Mouse (Mus musculus) neural tube, embryonic 14.5 days (tissue): Measurements from ENCODE around the gene Acp2. TPM values are rescaled to one million over a fixed set of nuclear protein-coding genes. Genes with fewer than 3 reads are reported as not detected.
A peak's percentile ranks its signal among the peaks of the same experiment; 100 is the strongest.

Experiments
- ATAC-seq: fragments of 200-750 bp; cut with Nextera tagmentation; 2 replicates; pipeline ENCODE4 v1.8.0; 2017; ENCODE audit warnings: low read depth, mild to moderate bottlenecking, moderate TSS enrichment, moderate library complexity
- H3K27ac ChIP-seq: fragments of 300-500 bp; sonication (generic); 2 replicates; pipeline ENCODE4 v1.5.1; 2014; ENCODE audit warnings: low read depth, mild to moderate bottlenecking, control low read depth, low read length, moderate library complexity, mixed read lengths
- H3K27me3 ChIP-seq: fragments of 300-500 bp; sonication (generic); 2 replicates; pipeline ENCODE4 v1.6.1; 2014; ENCODE audit warnings: low read length; ENCODE audit not compliant: control insufficient read depth, insufficient read depth
- H3K36me3 ChIP-seq: fragments of 300-500 bp; sonication (generic); 2 replicates; pipeline ENCODE4 v1.6.1; 2014; ENCODE audit warnings: low read length, mixed read lengths; ENCODE audit not compliant: control insufficient read depth, insufficient read depth
- H3K4me1 ChIP-seq: fragments of 300-500 bp; sonication (generic); 2 replicates; pipeline ENCODE4 v1.6.1; 2014; ENCODE audit warnings: low read length; ENCODE audit not compliant: control insufficient read depth, insufficient read depth
- H3K4me2 ChIP-seq: fragments of 300-500 bp; sonication (generic); 2 replicates; pipeline ENCODE4 v1.6.1; 2014; ENCODE audit warnings: mild to moderate bottlenecking, low read depth, low read length, control low read depth
- H3K4me3 ChIP-seq: fragments of 300-500 bp; sonication (generic); 2 replicates; pipeline ENCODE4 v1.5.1; 2014; ENCODE audit warnings: low read depth, low read length, control low read depth, mixed read lengths
- H3K9ac ChIP-seq: fragments of 300-500 bp; sonication (generic); replicated peaks from 2 replicates; pipeline ENCODE4 v1.6.1; 2014; ENCODE audit warnings: low read depth, mild to moderate bottlenecking, control low read depth, low read length, mixed read lengths
- H3K9me3 ChIP-seq: fragments of 300-500 bp; sonication (generic); 2 replicates; pipeline ENCODE4 v1.6.1; 2016; ENCODE audit warnings: low read length; ENCODE audit not compliant: control insufficient read depth
- WGBS: fragments of 180-500 bp; shearing (Covaris S2); extraction: QIAGEN DNeasy Blood & Tissue Kit; methylation state at CpG from one replicate; pipeline ENCODE4 v1.1.7; 2014; 5-methylcytosine and 5-hydroxymethylcytosine counted together
- polyA plus RNA-seq: library from polyadenylated mRNA; unstranded; fragments of >200 nt; fragmentation: Nextera tagmentation; extraction: Ambion mirVana; gene quantifications from 2 replicates; pipeline ENCODE4 v1.2.1, GENCODE M21; 2014

The Acp2 gene
- polyA plus RNA-seq, 1 experiment from 2014 or later, result 43.2 TPM

DNA sequence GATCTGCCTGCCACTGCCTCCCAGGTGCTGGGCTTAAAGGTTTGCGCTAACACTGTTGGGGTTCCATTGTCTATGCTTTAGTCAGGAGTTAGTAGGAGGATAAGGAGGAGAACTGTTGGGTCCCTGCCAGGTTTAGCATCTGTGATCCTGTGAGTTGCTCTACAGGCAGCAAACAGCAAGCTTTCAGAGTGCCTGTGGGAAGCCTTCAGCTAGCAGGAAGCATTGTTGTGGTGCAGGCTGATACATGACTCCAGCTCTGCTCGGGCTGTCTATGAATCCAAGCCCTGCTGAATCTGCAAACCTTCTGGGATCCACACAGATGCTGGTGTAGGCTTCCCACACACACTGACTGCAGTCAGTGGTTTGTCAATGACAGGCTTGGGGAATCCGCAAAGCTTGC, 40.7 kb downstream of the Acp2 start:
- no peak overlapping the region for H3K9ac ChIP-seq
- H3K36me3 ChIP-seq, result no peaks in the 10 kb centered on the region
- no peak overlapping the region for H3K27ac ChIP-seq
- H3K27me3 ChIP-seq, result no peaks in the 10 kb centered on the region
- no peaks in the 10 kb centered on the region for H3K9me3 ChIP-seq
- H3K4me1 ChIP-seq, result no peaks in the 10 kb centered on the region
- WGBS, result 49% methylated on average over 3 of the region's 3 CpGs
- no peak overlapping the region for H3K4me3 ChIP-seq
- ATAC-seq, result no peak
- H3K4me2 ChIP-seq, result no peak overlapping the region

DNA sequence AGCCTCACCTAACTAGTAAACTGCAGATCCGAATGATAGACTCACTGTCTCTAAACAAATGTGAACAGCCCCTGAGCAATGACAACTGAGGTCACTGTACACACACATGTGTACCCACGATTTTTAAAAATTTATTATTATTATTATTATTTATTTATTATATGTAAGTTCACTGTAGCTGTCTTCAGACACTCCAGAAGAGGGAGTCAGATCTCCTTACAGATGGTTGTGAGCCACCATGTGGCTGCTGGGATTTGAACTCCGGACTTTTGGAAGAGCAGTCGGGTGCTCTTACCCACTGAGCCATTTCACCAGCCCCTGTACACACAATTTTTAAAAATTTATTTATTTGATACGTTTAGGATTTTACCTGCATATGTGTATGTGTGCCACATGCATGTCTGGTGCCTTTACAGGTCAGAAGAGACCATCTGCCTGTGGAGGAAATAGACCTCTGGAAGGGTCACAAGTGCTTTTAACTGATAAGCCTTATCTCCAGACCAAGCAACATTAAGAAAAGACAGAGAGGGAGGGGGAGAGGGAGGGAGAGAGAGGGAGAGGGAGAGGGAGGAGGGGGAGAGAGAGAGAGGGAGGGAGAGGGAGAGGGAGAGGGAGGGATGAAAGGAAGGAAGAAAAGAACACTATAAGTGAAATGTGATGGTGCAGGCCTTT, 42.0 kb downstream of the Acp2 start:
- Histone ChIP-seq H3K27me3 (no peaks in the 10 kb centered on the region), H3K27ac (no peak overlapping the region), H3K4me3 (no peak overlapping the region), H3K4me1 (no peaks in the 10 kb centered on the region), H3K36me3 (no peaks in the 10 kb centered on the region), H3K9ac (no peak overlapping the region), H3K9me3 (no peaks in the 10 kb centered on the region), H3K4me2 (no peak overlapping the region)
- 86% methylated on average over 5 of the region's 5 CpGs for WGBS
- ATAC-seq, result no peak

DNA sequence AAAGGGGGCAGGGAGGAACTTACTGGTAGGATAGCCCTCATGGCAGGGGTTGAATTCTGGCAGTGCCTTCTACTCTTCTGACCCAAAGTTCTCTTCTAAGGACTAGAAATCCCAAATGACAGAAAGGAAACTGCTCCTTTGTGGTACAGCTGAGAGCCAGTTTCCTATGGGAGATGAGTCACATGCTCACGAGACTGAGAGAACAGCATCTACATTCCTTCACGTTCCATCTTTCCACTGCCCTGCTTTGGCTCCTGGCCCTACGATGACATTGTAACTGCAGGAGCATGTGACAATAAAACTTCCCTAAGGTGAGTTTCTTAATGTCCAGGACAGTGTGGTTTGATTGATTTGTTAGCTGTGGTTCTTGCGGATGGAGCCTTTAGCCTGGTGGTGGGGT, 45.7 kb downstream of the Acp2 start:
- Histone ChIP-seq H3K4me2 (no peak overlapping the region), H3K4me3 (no peak overlapping the region), H3K27ac (no peak overlapping the region), H3K36me3 (no peaks in the 10 kb centered on the region), H3K9ac (no peak overlapping the region), H3K27me3 (no peaks in the 10 kb centered on the region), H3K9me3 (no peaks in the 10 kb centered on the region), H3K4me1 (no peaks in the 10 kb centered on the region)
- 91% methylated on average over 4 of the region's 4 CpGs for WGBS
- no peak for ATAC-seq

DNA sequence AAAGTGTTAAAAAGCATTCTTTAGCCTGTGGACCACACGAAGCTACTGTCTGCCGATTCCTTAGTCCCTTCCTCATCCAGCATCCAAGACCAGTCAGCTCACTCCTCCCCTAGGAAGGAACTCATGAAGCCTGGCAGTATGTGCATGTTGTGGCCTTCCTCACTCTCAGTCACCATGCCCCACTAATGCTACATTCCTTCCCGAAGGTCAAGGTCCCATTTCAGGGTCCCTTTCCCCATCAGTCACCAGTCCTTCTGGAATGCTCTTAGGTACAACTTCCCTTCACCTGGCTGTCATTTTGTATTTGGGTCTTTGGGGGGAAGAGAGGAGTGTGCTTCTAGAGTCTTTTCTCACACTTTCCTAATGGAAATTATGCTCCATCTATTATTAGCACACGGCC, 49.3 kb downstream of the Acp2 start:
- ATAC-seq, result no peak
- Histone ChIP-seq H3K27me3 (peaks cover 10% of the 10 kb centered on the region), H3K36me3 (no peaks in the 10 kb centered on the region), H3K4me3 (no peak overlapping the region), H3K4me1 (peaks cover 16% of the 10 kb centered on the region), H3K9me3 (no peaks in the 10 kb centered on the region), H3K4me2 (no peak overlapping the region), H3K27ac (no peak overlapping the region), H3K9ac (no peak overlapping the region)
- WGBS, result 80% methylated on average over 4 of the region's 4 CpGs

DNA sequence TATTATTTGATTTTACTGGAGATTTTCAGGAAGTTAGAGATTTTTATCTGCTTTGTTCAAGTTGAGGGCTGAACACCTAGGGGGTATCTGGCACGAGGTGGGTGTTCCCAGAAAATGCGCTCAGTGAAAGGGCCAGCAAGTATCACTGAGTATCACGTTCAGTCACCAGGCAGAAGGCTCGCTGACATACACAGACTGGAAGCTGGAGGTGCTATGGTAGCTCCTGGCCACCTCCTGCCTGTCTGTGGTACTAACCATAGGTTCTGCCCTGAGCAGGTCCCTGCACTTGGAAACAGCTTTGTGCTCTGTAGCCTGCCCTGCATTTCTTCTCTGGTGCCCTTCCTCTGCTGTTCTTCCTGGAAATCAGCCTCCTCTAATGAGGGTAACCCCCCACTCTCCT, 49.8 kb downstream of the Acp2 start:
- peaks cover 19% of the 10 kb centered on the region for H3K4me1 ChIP-seq
- ATAC-seq, result no peak
- no peak overlapping the region for H3K4me2 ChIP-seq
- H3K27ac ChIP-seq, result no peak overlapping the region
- WGBS, result 54% methylated on average over 4 of the region's 4 CpGs
- H3K9ac ChIP-seq, result no peak overlapping the region
- H3K9me3 ChIP-seq, result no peaks in the 10 kb centered on the region
- peaks cover 12% of the 10 kb centered on the region for H3K27me3 ChIP-seq
- no peaks in the 10 kb centered on the region for H3K36me3 ChIP-seq
- no peak overlapping the region for H3K4me3 ChIP-seq

DNA sequence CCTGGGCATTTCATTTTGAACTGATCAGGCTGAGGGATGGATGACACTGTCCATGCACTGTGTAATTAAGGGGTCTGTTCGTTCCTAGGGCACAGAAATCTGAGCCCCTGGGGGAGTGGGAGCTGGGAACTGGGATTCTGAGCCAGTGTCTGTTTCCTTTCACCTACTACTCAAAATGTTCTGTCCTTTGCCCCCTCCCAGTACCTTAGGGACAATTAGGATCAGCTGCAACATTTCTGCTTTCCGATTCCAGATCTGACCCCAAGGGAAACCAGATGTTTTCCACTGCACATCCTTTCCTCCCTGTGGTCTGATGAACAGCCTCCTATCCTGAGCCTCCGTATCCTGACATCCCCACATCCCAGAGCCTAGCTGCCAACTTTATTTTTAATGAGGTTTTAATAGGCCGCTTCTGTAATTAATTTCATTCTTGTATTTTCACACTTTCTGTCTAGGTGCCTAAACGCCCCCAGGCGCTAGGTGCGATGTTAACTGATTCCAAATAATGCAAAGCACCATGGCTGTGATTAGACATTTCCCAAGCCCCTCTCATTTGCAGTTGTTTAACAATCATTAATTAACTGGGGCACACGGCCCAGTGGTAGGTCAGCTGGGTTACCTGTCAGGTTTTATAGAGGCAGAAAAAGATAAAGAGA, 52.2 kb downstream of the Acp2 start:
- no peaks in the 10 kb centered on the region for H3K36me3 ChIP-seq
- peaks cover 19% of the 10 kb centered on the region for H3K4me1 ChIP-seq
- H3K27ac ChIP-seq, result no peak overlapping the region
- 20% methylated on average over 8 of the region's 8 CpGs for WGBS
- no peak overlapping the region for H3K9ac ChIP-seq
- no peak overlapping the region for H3K4me2 ChIP-seq
- H3K4me3 ChIP-seq, result no peak overlapping the region
- H3K9me3 ChIP-seq, result no peaks in the 10 kb centered on the region
- peaks cover 12% of the 10 kb centered on the region for H3K27me3 ChIP-seq
- ATAC-seq, result no peak

DNA sequence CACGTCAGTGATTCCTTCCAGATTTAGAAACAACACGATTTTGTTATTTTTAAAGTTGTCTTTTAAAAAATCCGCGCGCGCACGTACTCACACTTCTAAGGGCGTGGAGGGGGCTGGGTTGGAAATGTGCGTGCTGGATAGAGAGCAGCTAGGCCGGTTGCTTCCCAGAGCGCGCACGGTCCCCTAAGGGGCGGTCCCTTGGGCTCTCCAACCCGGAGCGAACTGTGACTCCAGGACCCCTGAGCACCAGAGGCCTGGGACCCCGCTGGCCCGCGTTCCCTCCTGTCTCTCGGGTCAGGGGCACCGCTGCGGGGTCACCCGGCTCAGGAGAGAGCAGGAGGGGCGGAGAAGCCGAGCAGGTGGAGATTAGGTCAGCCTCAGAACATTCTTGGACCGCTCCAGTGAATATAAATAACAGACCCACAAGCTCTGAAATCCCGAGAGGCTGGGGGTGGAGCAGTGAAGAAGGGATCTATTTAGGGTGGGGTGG, 53.0 kb downstream of the Acp2 start, which contains the start of gene Pacsin3:
TSS of gene Pacsin3 (plus strand) at position 294 of the 490 bp plus-strand sequence.
- H3K9ac ChIP-seq, result peak within 1 kb of the TSS; percentile 51
- no peaks in the 10 kb centered on the region for H3K9me3 ChIP-seq
- peaks cover 19% of the 10 kb centered on the region for H3K4me1 ChIP-seq
- WGBS, result under 1% methylated on average over 27 of the region's 27 CpGs
- peak; percentile 45; the same call in 1 of the 2 replicates for ATAC-seq
- no peaks in the 10 kb centered on the region for H3K36me3 ChIP-seq
- H3K27ac ChIP-seq, result peak within 1 kb of the TSS; percentile 22; the same call in 1 of the 2 replicates
- peaks cover 12% of the 10 kb centered on the region for H3K27me3 ChIP-seq
- H3K4me3 ChIP-seq, result peak within 1 kb of the TSS; percentile 47
- H3K4me2 ChIP-seq, result peak within 1 kb of the TSS; percentile 95

DNA sequence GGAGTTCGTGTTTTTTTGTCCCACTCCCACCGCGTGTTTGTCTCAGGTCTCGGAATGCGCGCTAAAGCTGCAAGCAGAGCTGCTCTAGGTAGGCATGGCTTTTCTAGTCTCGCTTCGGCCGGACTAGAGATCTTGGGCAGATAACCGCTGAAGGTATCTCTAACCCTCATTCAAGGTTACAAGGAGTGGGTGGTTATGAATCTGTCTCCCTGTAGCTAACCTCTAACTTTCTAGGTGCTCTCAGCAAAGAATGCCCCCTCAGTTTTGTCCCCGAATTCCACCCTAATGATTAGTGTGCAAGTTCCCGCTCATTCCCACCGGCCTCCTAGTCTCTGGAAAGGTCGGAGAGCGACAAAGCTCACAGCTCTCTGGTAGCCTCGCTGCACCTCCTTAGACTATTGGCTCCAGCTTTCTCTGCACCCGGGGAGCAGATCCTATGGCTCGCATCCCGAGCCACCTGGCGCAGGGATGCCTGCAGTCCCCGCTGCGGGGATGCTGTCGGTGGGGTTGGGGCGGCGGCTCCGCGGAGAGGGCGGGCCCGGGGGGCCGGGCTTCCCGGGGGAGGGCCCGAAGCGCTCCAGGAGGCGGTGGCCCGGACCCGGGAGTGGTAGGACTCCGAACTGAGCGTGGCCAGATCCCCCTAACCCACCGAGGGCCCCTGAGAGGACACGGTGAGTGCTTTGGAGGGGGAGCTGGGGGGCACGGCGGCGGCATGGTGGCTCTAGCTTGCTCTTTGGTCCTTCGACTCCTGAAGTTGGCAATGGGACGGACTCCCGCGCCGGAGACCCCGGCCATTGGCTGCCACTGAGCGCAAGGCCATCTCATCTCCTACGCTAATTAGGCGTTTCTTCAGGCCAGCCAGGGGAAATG, 53.8 kb downstream of the Acp2 start:
- H3K9ac ChIP-seq, result peak overlapping the region; percentile 51
- peak overlapping the region; percentile 47 for H3K4me3 ChIP-seq
- peak; percentile 28 for ATAC-seq
- H3K36me3 ChIP-seq, result no peaks in the 10 kb centered on the region
- peak overlapping the region; percentile 22; the same call in 1 of the 2 replicates for H3K27ac ChIP-seq
- peaks cover 12% of the 10 kb centered on the region for H3K27me3 ChIP-seq
- H3K4me2 ChIP-seq, result peak overlapping the region; percentile 95
- no peaks in the 10 kb centered on the region for H3K9me3 ChIP-seq
- under 1% methylated on average over 50 of the region's 52 CpGs for WGBS
- peaks cover 19% of the 10 kb centered on the region for H3K4me1 ChIP-seq
